Mouse (Mus musculus) layer of hippocampus, postnatal 36 days (tissue): Measurements from ENCODE around the gene Dysf. TPM values are rescaled to one million over a fixed set of nuclear protein-coding genes. Genes with fewer than 3 reads are reported as not detected.

ENCODE experiments used
- DNase-seq, 2 experiments: peaks; one replicate each; pipeline ENCODE4 v3.0.0; 2022
- total RNA-seq, 2 experiments: library from RNA; stranded (reverse); gene quantifications; 2 replicates each; pipeline ENCODE4 v1.2.3; 2021

Gene Dysf
- total RNA-seq, 2 experiments from 2014 or later, result 1.4 to 1.7 TPM

DNA sequence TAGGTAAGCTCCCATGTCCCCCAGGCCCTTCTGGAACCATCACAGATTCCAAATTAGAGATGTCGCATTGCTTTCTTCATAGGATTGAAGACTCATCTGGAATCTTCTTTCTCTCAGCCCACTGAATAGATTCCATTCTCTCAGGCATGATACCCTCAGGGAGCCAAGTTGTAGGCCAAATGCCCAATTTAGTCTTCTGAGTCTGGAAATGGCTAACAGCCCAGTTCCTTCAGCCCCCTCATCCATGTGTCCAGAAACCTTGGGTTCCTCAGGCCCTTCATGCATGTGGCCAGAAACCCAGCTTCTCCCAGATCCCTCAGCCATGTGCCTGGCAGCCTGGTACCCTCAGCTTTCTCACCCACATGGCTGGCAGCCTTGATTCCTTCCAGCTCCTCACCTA, 160.2 kb downstream of the Dysf start:
- DNase-seq, result no peak

DNA sequence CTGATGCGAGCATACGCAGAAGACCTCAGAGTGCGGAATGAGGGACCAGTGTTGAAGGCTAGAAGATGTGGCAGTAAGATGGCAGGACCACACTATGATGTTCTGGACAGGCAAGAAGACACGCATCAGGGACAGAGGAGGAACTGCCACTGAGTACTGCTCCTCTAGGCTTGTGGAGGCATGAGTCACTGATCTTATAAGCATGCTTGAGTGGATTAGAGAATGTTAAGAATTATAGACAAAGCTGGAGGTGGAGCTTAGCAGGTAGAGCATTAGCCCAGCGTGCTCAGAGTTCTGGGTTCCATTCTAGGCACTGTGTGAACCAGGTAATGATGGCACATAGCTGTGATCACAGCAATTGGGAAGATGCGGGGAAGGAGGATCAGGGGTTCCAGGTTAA, 165.2 kb downstream of the Dysf start:
- no peak for DNase-seq

DNA sequence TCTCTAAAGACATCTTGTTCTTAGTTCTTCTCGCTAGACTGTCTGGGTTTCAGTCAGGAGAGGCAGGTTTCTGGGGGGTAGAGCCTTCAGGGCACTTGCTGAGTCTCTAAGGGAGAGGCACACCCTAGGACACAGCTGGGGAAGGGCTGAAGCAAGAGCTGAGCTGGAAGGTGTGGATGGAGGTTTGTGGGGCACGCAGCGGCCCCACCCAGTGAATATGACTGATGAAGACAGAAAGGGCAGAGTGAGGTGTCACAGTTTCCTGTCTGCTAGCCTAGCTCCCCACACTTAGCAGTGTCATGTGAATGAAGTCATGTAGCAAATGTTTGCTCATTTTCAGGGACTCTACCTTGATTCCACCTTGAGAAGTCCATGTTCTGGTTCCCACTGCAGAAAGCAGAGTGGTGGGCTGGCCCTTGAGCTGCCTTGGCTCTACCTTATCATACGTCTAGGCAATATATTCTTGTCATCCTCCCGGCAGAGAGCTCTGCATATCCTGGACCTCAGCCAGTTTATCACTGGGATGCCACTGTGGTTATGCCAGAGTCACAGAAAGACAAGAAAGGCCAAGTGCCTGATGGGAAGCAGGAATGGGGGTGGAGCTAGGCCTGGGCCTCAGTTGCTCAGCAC, 170.5 kb downstream of the Dysf start:
- DNase-seq, result no peak

DNA sequence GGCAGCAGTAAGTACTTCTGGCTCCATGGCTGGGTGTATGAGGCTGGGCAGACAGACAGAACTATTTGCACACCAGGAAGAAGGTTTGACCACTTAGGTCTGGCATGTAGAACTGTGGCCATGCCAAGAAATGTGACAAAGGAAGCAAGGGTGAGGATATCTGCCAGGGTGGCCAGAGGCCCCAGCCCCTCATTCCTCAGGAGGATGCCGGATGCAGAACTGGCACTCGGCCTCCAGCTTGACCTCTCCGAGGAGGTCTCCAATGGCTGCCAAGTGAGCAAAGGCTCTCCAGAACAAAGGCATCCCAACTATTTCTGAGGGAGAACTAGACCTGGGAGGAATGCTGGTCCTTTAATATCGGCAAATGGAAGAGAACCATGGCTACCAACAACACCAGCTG, 173.1 kb downstream of the Dysf start:
- DNase-seq, result no peak

DNA sequence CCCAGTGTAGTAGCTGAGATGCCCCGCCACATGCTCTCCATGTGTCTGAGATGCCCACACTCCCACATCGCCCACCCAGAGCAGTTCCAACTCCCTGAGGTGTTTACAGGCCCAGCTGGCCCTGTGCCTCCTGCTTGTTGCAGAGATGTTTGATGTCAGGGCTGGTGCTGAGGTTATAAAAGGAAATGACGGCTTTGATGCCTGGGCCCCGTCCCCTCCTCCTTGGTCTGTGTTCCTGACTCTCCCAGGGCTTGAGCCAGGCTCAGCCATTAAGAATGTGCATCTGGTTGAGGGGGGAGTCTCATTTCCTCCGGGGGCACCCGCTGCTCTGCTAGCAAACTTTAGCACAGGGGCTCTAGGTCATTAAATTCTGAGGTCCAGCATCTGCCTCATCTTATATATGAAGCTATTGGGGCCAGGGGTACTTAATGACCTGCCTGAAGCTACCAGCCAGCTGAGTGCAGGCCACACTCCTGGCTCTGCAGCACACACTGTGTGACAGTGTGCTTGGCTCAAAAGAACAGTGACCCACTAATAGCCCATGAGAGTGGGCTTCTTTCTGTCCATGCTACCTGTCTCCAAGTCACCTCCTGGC, 183.4 kb downstream of the Dysf start:
- DNase-seq, result no peak

DNA sequence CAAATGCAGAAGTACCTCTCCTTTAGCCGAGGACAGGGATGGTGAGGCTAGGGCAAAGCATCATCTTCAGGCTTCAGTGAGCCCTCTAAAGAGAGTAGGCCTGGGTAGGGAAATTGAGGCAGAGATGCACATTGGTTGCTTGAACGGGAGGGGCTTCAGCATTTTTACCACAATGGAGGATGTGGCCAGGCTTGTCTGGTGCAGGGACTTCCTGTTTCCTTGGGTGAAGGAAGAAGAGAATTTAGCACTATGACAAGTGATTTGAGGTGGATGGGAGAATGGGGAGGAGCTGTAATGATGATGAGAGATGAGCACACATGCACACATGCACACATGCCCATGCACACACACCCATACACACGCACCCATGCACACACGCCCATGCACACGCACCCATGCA, 188.1 kb downstream of the Dysf start:
- no peak for DNase-seq

DNA sequence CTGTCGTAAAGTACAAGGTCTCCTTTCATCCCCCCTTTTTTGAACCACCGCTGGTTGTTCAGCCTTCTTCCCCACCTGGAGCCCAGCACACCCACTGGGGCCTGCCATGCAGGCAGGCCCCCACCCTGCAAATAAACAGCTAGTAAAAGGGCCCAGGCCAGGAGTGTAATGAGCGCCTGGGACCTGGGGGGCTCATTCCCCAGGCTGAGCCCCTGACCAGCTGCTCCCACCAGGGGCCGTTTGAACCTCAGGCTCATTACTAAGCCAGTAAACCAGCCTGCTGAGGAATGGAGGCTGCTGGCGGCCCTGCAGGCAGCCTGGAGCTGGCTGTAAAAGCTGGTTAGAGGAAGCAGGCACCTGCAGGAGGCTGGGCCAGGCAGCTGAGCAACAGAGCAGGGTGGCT, 189.4 kb downstream of the Dysf start:
- DNase-seq, result no peak

DNA sequence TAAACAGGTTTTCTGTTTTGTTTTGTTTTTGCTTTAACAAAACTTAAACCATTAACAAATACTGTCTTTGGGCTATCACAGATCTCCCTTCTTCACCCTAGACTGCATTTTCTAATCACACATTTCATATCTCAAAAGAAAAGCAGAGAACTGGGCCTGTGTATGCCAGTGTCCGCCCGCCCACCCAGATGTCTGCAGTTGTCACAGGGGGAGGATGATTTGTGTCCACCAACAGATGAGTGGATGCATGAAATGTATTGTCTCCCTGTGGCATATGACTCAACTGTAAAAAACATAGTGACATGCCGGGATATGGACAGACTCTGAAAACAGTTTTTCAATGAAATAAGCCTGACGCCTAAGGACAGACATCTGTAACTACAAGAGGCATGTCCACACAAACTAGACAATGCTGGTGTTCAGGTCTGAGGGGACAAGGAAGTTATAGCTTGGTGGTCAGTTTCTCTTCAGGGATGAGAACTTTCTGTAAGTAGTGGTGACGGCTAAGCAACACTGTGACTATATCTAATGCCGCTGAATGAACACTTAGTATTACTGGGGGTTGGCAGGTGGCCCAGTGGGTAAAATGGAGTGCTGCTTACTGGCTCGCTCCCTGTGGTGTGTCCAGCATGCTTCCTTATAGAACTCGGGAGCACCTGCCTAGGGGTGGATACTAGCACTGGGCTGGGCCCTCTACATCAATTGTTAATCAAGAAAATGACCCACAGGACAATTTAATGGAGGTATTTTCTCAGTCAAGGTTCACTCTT, 193.5 kb downstream of the Dysf start:
- no peak for DNase-seq

DNA sequence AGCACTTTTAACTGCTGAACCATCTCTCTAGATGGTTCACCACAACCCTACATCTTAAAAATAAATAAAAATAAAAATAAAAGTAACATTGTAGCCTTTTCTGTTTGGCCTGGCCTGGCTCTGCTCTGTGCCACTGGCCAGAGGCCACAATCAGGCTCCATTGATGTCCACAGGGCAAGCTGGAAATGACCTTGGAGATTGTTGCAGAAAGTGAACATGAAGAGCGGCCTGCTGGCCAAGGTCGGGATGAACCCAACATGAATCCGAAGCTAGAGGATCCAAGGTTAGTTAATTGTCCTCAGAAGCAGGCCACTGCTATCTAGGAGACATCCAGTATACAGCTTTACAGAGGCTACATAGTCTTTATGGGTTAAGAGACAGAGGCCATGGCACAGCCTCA, 197.2 kb downstream of the Dysf start:
- no peak for DNase-seq

DNA sequence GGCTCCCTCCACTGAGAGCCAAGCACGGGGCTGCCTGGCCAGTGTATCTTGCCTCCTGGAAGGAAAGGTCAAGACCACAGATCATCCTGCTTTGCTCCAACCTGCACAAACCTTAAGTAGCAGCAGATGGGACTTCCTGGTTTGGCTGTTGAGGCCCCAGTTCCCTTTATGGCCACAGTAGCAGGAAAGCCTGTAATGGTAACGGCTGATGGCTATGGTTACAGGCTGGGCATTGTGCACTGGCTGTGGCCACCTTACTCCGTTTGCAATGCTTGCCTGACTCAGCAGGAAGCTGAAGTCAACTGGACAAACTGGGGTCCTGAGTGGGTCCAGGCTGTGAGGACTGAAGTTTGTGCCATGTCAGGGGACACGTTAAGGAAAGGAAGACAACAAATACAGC, 200.2 kb downstream of the Dysf start:
- no peak for DNase-seq

DNA sequence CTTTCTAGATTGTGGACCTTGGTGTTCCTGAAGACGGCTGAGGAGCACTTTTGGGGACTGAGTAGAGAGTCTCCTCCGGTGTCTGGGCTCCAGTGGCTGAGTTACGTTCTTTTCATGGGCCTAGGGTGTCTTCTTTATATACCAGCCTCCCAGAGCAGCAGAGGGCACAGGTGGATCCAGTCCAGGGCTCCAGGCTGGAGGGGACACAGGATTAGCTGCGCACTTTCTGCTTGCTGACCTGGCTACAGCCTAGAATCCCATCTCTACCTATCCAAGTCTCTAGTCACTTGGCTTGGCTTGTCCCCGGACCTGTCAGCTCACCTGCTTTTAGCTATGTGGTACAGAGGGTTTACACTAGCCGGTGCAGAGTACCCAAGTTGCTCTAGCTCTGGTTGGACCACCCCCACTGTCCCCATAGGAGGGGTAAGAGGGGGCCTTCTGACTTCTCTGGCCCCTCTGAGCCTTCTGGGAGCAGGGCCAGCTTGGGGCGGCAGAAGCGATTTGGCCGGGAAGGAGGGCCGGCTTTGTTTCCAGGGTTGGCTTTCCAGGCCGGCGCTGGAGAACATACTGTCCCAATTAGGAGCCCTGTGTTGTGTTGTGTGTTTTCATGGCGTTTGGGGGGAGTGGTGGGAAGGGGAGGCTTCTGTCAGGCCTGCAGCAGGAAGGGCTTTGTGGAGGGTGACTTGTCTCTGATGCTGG, 201.5 kb downstream of the Dysf start:
- peak in 1 of 2 experiments; percentile 33 for DNase-seq

DNA sequence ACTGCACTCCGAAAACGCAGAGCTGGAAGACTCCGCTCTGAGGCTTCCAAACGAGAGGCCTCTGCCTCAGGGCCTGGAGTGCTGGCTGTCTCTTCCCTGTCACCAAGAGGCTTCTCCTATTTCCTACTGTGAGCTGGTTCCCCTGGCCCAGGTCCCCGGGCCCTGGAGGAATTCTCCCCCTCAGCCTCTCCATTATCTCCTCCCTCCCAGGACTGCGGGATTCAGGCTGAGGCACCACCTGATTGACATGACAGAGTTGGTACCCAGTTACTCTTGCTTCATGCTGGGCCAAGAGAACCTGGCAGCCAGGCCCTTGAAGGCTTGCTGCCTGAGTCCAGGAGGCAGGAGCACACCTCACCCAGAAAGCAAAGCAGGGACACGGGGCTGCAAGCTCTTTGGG, 203.1 kb downstream of the Dysf start:
- no peak for DNase-seq

DNA sequence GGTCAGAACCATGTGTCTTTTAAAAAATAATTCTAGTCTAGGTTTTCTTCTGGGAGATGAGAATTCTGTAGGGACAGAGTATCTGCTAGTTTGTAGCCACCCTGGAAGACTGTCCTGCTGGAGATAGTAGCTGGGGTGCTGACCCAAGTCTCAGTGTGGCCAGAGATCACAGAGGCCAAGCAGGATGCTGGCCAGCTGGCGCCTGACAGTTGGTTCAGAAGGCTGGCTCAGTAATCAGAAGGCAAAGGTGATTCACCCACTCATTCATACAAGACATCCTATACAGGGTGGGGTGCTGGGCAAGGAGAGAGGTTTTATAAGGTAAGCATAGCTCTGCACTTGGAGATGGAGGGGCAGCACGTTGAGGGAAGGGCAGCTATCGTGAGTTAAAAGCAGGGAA, 204.7 kb downstream of the Dysf start:
- no peak for DNase-seq

DNA sequence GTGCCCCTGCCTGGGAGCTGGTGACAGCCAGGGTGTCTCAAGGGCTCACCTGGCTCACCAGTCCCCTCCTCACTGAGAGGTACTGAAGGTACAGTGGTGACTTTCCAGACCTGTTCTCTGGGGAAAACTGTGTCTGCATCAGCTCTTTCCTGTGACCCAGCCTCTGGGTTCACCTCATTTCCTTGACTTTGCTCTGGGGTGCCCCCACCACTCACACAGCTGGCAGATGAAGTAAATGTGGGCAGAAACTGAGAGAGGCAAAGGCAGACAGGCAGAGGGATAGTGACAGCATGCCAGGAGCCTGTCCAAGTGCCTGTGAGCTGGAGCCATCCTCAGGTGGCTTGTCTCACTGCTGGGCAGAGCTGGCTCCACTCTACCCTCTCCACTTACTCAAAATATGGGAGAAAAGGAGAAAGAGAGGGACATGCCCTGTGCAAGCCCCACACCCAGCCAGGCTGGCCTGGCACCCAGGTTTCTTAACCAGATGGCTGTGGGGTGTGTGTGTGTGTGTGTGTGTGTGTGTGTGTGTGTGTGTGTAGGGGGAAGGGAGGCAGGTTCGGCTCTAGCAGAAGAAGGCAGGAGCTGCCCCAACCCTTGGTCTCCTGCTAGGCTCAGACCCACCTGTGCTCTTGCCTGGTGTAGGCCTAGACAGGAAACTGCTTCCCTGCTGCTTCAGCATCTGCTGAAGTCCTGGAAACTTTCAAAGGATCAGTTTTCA, 209.0 kb downstream of the Dysf start:
- no peak for DNase-seq

DNA sequence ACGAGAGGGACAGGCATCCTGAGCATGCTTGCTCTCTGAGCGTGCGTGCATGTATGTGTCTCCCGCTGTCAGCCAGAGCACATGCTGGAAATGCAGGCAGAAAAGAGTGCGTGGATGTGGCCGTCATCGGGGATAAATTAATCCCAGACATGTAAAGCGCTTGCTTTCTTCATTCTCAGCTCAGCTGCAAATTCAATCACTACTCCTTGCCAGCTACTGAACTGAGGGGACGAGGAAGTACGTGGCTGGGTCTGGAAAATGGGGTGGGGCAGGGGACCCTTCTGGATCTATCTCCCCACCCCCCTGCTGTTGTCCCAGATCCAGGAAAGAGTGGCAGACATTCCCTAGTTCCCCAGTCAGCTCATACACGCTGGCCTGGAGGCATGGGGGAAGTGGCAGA, 210.7 kb downstream of the Dysf start:
- no peak for DNase-seq

DNA sequence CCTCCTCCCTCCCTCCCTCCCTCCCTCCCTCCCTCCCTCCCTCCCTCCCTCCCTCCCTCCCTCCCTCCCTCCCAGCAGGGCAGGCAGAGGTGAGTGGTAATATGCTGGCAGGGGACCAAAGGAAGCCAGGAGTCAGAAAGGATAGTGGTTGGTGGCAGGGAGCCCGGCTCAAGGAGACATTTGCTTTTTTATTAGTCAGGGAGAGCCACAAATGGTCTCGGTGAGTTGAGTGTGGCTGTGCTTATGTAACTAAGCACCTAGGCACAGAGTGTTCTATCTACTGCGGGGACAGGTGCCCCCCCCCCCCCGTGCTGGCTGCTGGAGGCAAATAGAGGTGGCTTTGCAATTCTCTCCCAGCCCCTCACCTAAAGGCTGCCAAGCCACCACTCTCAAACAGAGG, 216.5 kb downstream of the Dysf start:
- DNase-seq, result no peak

DNA sequence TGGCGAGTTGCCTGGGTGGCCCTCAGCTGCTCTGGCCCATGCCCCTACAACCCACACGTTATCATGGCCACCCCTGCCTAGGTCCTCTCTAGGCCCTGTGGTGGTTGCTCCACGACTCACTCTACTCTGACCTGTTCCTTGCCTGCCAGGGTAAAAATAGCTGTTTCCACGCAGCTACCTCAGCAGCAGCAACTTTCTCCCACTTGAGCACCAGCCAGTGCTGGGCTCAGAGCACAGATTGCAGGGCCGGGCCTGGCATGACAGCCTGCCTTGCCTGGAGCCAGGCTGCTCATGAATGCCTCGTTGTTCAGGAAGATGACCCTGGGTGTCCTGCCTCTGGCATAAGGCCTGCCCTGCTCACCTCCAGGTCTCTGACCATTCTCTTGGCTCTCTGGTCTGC, 217.2 kb downstream of the Dysf start:
- peak; percentile 51 to 70 for DNase-seq

DNA sequence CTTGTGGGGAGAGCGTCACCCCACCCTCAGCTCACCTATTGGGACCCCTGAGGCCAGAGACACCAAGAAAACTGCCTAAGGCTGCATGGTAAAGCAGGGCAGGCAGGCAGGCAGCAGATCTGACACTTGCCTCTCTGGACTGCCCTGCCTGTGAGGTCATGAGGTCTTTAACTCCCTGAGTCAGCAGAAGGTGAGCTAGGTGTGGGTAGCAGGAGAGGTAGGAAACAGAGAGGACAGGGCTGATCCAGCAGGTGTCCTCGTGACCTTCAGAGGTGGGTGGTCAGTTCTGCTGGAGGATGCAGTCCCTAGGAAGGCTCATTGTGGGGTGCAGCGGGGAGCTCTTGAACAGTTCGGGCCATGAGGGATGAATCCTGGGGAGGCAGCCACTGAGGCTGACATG, 219.8 kb downstream of the Dysf start:
- no peak for DNase-seq

DNA sequence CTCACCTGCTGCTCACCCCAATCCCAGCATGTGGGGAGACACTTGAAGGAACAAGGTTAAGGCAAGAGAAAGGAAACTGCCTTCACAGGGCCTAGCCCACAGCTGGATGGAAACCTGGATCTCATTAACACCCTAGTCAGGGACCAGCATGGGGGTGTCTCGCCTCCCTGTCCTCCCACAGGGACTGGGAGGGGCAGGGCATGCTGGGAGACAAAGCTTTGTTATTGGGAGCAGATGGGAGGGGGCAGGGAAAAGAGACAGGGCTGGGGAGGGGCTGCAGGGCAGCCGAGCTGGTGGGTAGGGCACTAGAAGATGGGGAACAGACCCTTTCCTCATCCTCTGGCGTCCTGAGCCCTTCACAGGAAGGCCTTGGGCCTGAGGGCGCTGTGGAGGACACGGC, 220.4 kb downstream of the Dysf start:
- DNase-seq, result no peak

DNA sequence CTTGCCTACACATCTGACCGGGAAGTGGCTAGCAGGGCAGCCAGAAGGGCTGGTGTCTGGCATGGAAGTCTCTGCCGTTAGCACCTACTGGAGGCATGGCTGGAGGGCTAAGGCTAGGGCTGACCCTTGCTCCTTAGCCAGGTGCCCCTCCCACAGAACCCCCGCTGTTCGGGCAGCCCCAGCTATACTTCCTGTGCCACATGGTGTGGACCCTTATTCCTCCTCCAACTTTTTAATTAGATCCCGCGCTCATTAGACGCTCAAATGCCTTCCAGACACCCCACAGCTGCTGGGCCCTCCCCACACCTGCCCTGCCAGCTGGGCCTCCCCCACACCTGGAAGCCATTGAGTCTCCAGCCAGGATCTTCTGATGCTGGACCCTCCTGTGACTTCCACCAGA, 221.3 kb downstream of the Dysf start:
- DNase-seq, result no peak

DNA sequence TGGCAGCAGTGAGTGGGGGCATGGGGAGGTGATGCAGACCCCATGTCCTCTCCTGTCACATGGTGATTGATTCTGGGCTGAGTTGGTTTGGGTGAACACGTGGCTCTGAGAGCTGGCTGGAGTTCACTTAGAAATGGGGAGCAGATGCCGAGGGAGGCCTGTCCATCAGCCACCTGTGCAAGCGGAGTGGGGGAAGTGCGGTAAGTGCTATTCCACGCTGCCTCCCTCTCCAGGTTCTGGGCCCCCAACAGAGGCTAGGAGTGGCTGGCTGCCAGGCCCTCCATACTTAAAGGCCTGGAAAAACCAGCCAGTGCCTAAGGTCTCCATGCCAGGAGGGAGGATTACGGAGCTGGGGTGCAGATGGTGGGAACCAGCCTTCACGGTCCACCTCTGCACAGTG, 222.7 kb downstream of the Dysf start:
- DNase-seq, result no peak

DNA sequence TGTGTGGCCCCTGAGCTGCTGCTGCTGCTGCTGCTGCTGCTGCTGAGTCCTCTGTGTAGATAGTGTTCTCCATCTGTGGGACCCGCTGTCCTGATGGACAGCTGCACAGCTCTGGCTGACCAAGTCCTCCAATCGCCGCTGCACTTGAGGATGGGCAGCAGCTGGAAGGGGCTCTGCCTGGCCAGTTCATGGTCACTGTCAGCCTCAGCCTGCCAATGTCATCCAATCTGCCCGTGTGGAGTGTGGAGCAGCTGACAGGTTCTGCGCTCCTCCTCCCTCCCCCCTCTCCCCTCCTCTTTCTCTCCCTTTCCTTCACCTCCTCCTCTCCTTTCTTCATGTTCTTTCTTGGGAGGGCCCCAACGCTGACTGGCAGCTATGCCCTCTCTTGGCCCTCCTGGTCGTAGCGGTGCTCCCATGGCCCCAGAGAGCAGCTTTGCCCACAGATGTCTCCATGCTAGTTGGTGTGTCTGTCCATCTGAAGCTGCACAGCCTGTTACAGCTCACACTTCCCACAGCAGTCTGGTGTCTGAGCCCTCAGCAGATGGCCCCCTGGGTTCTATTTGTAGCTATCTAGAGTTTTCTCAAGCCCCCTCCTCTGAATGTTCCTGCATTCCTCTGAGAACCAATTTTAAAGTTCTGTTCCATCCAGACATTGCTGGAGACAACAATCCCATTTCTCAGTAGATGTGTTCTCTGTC, 223.8 kb downstream of the Dysf start:
- peak; percentile 50 for DNase-seq
